Mouse (Mus musculus) lung, postnatal 36 days (tissue): ENCODE data around the gene Dus1l.
"Not testable (repeated sequence)": the region's sequence is repeated elsewhere in the genome, so short reads cannot be mapped to it uniquely, and the experiment has no call there.

Experiments
- DNase-seq: peaks from one replicate; pipeline ENCODE4 v3.0.0; 2022; ENCODE audit warnings: mixed read lengths

The Dus1l gene

DNA sequence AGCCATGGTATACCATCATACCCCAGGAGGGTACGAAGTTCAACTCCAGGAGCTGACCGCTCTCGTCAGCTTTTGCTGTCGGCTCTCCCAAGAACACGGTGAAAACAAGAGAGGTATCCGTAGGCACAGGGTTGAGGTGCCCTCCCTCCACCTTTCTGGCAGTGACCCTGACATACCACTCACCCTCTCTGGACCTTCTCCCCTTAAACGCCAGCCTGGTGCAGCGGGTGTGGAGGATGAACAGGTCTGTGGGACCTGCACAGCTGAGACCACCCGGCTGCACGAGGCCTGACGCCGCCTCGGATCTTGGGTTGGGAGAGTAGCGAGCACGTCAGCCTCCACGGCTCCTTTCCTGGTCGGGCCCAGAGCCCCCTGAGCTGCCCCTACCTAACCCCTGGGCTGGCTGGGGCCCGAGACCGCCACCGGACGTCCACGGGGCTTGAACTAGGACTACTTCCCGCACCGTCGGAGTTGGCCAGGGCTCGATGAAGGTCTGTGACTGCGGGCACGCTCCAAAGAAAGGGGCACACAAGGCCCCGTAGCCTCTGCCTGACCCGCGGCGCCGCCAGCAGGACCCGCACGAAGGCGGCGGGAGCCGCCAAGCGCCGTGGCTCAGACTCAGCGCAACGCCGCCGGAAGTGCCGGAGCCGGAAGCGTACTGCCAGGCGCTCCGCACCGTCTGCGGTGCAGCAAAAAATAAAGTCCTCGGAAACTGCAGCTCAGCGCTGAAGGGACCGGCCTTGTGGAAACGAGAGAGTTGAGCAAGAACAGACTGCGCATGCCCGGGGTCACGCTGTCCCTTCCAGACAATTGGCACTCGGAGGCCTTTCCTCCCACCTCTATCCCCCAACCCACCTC is at the start of gene Dus1l:
TSS of gene Dus1l (minus strand) at position 648 of the 858 bp plus-strand sequence.
- DNase-seq: peak; percentile 97

DNA sequence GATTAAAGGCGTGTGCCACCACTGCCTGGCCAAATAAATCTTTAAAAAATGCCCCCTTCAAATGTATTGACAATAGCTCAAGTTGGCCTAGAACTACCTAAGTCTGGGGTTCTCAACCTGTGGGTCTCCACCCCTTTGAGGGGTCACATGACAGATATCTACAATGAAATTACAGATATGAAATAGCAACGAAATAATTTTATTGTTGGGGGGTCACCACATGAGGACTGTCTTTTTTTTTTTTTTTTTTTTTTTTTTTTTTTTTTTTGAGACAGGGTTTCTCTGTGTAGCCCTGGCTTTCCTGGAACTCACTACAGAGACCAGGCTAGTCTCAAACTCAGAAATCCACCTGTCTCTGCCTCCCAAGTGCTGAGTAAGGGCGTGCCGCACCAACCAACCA is 48.1 kb upstream of the Dus1l start:
- DNase-seq: no peak

DNA sequence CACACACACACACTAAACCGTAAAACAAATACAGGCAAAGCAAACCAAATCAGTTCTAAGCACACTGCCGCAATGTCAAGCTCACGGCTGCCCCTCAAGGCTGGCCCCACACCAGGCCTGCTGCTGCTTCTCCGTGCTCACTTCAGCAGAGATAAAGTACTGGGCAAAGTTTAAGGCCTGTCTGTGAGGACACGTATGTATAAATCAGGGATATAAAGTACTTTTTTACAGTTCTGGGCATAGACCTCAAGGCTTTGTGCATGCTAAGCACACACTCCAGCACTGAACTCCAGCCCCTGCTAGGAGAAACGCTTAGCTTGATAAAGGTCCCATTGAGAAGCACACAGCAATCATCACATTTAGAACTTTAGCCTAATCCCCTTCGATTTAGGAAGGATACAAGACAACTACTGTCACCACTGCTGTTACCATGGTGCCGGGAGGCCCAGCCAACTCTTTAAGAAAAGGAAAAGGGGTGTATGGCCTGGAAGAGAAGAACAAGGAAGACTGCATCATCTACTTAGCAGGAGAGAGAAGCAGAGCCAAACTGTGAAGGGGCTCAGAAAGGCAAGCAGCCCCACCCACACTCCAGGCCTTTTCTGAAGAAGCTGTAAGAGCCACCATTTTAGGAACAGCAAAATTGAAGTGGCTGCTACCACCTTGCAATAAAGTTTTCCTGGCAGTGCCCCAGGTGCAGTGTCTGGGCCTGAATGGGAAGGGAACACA is 37.5 kb upstream of the Dus1l start:
- DNase-seq: peak; percentile 76

DNA sequence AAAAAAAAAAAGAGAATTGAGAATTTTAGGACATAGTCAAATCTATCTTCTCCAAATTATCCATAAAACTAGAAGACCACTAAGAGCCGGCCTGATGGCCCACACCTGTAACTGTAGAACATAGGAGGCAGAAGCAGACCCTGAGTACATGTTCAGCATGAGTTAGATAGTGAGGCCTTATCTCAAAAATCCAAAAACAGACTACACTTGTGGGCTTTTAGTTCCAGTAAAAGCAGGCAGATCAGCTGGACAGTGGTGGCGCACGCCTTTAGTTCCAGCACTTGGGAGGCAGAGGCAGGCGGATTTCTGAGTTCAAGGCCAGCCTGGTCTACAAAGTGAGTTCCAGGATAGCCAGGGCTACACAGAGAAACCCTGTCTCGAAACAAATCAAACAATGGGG is 36.8 kb upstream of the Dus1l start:
- DNase-seq: not testable (repeated sequence)

DNA sequence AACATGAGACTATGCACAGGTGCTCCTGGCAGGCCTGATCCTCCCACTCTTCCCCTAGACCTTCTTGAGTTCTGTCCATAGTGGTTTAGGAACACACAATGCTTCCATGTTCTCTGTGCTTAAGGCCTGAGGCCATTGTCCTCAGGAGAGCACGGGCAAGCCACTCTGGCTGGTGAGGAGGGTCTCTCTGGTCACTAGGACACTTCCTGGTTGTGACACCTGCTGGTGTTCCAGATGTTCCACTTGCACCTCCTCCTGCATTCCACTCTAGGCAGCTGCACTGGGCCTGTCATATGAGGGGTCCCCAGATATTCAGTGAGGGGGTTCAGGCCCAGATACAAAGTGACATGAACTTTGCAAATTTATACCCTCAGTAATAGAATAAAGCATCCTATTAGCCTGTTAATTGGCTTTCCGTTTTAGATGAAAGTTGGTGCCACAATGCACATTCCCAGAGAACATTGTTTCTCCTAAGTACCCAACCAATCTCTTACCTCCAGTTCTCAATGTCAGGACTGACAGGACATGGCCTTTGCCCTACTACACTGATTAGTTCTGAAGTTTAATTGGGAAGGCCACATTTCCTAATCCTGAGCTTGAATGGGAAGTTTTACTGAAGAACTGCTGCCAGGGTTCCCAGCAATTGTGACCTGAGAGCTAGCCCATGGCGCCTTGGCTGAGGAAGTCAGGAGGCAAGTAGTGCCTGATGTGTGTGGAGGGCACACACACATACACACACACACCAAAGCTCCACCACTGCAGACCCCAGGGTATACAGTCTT is 35.6 kb upstream of the Dus1l start:
- DNase-seq: no peak

DNA sequence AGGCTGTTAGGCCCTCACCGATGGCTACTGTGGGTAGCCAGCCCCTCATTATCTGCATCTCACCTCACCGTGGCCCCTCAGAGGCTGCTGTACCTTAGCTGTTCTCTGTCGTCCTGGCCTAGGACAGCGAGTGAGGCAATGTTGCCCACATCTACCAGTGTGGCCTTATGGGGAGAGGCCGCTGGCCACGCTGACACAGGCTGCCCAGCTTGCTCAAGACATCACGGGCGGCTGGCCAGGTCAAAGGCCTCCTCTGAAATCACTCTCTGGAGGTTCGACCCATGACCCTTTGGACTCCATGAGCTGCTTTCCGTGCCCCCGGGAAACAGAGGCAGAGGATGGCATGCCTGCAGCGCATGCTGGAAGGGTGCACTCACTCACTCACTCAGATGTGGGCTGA is 34.5 kb upstream of the Dus1l start:
- no peak for DNase-seq

DNA sequence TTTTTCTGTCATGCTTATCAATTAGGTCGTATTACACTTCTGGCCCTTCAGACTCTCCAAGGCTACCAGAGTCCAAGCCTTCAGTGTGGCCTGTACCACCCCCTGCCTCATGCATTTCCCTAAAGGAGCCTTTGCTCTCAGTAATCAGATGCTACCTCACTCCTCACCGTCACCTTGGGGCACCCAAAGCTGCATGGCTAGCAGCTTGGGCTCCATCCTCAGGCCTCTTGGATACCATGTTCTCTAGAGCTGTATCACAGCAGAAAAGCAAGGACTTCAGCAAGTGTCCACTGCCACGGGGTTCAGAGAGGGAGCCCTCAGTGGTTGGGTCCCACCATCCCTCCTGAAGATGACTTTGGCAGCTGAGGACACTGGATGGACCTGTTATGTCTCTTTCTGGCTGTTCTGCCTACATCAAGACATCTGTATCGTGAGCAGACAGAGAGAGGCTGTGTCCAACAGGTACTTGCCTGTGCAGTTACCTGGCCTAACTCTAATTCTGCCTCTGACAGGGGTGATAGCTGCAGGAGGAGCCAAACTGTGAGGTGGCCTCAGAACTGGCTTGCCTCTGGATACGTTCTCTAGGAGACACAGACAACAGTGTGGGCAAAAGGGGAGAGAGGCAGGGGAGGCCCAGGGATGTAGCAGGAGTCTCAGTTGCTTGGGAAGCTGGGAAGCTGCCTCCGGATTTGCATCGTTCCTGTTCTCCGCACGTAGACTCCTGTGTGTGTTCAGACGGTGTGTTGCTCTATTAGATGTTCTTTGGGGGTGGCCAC is 33.7 kb upstream of the Dus1l start:
- DNase-seq: no peak

DNA sequence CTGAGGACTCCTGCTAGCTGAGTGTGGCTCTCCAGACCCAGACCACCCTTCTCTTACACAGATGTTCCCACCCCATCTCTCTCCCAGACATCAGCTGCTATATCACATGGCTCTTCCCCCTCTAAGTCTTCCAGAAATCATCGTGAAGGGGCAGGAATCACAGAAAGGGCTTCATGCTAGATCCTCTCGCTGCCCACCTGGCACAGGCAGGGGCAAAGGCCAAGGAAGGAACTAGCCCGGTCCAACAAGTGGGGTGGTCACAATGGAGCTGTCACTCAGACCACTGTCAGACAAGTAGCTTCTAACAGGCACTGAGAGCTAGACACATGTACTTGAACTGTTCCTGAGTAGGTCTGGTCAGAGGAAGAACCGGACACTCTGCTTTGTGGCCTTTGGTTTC is 32.2 kb upstream of the Dus1l start:
- DNase-seq: no peak

DNA sequence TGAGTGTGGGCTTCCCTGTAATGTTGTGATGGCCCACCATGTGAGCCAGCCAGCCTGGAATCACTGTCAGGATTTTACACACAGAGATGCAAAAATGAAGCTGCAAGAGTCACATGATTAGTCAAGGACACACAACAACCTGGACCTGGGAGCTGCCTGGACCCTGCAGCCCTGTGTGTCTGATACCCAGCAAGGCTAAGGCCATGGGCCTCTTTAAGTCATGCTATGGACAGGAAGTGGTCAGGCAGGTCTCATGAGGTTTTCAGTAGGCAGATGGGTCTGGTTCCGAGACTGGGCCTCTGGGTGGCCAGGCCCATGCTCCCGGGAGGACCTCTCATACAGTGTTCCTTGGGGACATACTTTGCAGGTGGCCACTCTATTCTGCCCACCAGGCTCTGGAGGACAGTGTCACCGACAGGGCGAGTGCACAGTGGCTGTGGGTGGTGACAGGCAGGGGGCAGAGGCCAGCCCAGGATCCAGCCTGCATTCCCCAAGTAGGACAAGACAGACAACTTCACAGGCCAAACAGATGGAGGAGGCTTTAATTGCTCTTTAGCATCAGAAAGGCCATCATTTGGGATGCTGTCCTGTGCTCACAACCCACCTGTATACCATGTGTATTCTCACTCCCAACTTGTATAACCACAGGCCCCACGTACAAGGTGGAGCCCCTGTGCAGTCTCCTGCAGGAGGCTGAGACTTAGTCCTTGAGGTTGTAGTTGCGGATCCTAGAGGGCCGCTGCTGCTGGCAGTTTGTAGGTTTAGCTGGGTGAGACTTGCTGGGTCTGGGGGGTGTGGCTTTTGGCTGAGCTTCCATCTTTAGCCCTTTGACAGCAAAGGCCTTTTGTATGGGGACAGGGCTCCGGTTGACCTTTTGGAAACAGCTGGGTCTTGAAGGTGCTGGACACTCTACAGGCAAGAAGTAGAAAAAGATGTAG is 30.1 kb upstream of the Dus1l start:
- no peak for DNase-seq

DNA sequence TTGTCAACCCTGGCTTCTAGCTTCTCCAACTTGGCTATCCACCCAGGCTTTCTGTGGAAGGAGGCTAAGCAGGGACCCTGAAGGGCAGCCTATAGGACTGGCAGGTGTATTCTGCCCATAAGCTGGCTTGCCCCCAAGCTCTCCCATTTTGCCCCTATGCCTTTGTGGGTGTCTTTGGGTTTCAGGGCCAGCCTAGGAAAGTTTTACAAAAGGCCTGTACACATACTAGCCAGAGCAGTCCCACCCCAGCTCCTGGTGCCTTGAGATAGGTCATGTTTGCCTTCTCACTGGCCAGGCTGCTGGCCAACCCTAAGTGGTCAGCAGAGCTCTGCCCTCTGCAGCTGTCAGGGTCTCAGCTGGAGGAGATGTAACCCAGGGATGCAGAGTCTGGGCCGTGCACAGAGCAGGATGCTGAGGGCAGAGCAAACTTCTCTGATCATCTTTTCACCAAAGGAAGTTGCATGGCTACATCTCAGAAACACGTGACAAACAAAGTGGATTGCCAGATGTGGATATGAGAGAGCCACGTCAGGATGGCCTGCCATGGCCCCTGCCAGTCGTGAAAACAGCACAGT is 29.2 kb upstream of the Dus1l start:
- DNase-seq: no peak

DNA sequence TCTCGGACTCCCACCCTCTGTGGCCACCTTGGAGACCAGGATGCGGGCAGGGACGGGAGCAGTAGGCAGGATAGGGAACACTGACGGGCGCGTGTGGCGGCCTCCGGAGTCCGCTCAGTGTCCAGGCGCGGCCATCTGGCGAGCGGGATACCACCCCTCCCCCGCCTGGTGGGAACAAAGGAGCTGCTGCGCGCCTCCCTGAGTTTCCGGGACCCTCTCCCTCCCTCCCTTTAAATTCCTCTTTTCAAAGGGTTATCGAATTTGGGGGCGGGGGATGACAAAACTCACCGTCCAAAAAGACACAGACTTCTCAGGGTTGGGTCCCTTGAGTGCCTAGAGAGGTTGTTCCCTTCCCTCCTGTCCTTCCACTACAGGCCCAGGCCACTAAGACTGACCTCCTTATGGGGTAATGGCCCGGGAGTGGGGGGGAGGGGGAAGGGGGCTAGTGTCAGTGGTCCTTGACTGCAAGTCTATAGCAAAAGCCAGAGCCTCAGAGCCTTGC is 28.6 kb upstream of the Dus1l start:
- DNase-seq: no peak

DNA sequence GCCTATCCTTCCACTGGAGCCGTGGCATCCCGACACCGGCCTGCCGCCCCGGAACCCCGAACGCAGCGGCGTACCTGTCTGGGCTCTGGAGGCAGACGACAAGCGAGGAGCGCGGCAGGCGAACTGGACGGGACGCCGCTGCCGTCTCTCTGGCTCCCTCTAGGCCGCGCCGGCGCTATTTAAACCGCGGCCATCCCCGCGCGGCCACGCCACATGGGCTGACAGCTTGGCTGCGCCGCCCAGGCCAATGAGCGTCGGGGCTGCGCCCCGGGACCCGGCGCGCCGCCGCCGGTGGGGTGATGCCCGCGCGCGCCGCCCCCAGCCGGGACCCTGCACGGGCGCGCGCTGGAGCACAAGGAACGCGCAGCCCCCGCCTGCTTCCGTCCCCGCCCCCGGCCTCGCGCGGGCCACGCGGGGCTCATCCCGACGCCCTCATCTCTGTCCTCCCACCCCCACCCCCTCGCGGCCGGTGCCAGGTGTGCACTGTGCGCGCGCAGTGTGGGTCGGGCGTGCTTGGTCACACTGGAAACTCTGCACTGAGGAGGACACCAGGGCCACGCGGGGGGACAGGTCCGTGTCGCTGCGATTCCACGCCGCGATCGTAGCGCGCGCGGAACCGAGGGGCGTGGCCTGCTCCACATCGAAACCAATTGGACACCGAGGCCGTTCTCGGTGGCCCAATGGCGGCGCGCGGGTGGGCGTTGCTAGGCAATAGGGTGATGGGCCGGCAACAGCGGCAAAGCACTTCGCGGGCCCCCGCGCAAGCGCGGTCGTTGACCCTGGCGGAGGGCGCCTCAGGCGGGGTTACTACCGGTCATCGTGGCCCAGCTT is 28.0 kb upstream of the Dus1l start, which contains the start of gene Fasn:
TSS of gene Fasn (minus strand) at position 592 of the 831 bp plus-strand sequence.
- peak; percentile 97 for DNase-seq

DNA sequence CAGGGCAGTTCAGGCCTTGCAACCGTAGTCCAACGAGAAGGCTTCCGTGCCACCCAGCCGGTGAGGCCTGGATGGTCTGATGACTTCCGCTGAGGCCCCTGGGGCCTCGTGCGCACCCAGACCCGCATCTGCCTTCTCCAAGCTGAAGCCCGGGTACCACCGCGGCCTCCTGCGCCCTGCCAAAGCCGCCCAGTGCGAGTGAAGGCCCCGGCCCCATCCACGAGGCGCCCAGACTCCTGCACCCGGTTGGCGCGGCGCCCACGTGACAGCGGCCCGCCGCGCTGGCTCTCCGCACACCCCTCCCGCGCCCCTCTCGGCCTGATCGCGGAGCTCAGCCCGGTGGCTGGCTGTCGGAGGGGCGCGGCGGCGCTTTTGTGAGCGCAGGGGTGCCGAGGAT is 27.3 kb upstream of the Dus1l start:
- no peak for DNase-seq

DNA sequence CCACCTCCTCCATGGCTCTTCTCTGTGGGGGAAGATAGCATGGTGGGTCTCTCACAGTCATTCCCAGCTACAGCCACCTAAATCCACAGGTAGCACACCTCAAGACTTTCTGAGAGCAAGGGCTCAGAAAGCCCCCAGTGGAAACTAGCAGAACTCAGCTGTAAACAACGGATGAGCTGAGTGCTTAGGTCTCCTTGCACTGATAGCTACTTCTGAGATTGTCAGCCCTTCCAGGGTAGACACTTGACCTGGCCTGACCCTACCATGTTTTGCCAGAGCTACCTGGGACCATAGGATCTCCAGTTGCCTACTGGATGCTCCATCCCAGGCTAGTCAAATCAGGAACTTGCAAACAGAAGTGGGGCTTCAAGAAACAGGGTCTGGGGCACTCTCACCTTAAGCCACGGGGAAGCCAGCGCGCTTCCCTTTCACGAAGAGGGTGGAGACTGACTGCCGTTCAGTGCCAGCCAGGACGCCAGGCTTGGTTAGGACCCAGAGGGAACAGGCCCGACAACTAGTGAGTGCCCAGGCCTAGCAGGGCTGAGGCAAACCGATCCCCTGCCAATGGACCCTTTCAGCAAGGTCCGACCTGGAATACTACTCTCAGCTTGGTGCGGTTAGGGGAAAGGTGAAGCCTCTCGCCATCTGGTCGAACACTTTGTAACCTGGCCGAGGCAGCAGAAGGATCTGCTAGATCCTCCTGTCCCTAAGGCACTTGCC is 26.8 kb upstream of the Dus1l start:
- DNase-seq: peak; percentile 25

DNA sequence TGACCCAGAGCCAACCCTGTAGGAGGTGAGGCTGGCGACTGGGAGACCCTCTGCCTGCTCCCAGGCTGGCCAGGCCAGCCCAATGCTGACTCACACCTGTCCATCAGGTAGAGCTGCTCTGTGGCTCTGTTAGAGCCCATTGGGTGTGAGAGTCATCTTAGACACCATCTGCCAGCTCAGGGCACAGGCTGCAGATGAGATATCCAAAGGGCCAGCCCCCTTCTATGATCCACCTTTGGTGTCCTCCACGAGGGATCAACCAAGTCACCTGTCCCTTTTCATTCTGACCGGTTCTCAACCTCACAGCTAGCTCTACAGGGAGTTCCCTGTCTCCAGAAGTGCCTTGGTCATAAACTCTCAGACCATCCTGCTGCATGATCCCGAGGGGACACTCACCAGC is 26.1 kb upstream of the Dus1l start:
- DNase-seq: no peak

DNA sequence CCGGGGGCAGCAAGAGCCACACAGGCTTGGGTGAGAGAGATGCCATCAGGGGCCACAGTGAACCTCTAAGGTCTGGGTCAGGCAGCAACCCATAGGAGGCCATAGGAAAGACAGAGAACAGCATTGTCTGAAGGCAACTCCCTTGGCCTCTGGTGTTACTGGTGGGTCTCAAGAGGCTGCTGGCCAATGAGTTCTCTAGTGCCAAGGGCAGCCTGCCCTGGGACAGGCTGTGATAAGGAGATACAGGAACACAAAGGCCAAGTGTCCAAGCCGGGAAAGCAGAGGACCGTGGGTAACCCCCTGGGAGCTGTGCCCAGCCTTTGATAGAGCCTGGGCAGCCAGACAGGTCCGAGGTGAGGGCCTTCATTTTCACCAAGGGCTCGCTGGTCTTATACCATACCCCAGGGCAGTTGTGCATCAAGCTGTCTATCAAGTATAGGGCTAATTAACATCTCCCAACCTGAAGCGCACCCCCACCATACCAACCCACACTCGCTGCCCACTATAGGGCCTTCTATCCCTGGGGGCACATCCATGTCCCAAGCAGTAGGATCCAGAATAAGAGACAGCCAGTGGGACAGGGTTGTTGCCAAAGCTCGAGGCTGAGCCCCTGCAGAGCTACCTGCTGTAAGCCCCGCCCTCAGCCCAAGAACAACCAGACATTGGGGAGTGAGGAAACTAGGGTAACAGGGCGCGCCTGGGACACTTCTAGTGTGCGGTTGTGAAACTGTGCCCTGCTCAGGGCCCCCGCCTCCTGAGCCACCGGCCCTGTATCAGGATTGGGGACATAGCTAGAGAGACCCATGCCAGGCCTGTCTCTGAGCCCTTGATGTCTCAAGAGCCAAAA is 25.1 kb upstream of the Dus1l start:
- peak; percentile 66 for DNase-seq

DNA sequence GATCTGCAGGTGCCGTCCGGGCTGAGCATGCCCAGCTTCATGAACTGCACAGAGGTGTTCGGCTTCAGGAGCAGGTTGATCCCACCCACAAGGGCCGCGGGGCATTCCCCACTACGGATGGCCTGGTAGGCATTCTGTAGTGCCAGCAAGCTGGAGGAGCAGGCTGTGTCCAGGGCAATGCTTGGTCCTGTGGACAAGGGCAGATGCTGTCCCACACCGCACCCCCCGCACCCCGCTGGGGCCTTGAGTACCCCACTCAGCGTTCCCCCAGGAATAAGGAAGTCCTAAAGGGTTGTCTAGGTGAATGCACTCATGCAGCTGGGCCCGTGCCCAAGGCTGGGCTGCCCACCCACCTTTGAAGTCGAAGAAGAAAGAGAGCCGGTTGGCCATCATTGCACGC is 24.3 kb upstream of the Dus1l start:
- no peak for DNase-seq

DNA sequence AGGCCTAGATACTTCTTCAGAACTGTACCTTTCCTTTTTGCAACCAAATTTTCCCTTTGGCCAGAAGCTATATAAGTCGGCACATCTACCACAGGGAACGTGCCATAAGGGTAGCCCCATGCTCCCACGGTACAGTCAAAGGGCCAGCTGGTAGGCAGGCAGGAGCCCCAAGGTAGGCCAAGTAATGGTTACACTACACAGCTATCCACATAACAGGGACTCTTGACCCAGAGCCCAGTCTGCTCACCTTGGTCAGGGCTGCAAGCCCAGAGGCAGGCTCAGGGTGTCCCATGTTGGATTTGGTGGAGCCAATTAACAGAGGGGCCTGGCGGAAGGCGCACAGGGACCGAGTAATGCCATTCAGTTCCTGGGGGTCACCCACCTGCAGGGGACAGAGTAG is 23.4 kb upstream of the Dus1l start:
- no peak for DNase-seq
